Mouse (Mus musculus) inflammation-experienced regulatory T-cells, adult 6 months (primary cell): Measurements from ENCODE around the gene Alox15. TPM values are rescaled to one million over a fixed set of nuclear protein-coding genes. Genes with fewer than 3 reads are reported as not detected.

Experiments used
- ATAC-seq: one replicate; pipeline ENCODE4 v1.8.0; 2017
- polyA plus RNA-seq, 3 experiments: library from polyadenylated mRNA; unstranded; fragments of 100-300 nt; shearing (Covaris generic); gene quantifications; one replicate each; pipeline ENCODE4 v1.2.1; 2017

Alox15 gene
- polyA plus RNA-seq, 3 experiments from 2014 or later: 0.24 to 0.59 (median 0.26) TPM

DNA sequence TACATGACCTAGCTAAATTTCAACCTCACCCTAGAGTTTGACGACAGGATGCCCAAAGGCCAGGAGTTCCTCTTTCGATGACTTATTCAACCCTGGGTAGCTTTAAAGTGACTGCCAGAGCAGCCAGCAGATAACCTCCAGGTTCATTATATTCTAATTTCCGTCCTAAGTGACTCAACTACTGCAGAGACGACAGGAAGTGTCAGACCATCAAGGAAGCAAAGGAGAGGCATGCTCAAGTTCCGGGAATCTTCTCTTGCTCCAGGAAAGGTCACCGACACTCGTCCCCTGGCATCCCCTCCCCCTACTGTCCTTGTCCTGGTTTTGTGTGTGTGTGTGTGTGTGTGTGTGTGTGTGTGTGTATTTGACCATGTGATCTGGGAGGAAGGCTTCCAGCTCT is 45.7 kb downstream of the Alox15 start:
- peak; percentile 48 for ATAC-seq

DNA sequence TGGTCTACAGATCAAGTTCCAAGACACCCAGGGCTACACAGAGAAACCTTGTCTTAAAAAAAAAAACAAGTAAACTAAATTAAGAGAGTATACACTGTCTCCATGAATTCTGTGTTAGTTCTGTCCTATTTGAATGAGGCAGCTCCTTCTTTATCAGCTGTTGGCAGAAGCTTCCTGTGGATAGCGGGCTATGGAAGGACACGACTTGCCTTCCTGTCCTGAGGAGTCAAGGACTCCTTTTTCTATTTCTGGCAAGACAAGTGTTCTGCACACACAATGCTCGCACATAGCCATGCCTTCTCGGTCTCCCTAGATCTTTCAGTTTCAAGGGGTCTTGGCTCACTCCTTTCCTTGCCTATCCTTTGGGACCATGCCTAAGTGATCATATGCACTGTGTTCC is 49.5 kb downstream of the Alox15 start:
- ATAC-seq: no peak

DNA sequence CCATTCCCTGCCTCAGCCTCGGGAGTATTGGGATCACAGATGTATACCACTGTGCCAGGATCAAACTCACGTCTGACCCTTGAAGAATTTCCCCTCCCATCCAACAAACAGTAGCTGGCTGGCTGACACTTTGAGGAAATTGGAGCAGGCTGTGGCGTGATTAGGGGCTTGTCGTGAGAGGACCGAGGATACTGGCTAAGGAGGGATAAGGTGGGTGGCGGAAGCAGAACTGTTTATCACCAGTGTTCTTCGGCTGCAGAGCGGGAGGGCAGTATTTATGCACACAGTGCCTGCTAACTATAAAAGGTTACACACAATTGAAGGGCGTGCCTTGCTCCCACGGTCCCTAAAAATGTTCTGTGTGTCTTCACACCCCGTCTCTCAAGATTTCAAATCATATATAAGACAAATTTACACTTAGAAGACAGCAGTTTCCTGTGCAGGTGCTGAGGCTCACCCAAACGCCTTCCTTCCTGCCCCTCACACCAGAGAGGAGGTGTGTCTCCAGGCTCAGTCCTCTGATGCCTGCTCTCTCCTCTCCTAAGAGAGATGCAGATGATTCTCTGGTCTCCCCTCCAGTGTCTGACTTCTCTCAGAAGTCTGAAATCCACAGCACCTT is 53.9 kb downstream of the Alox15 start:
- ATAC-seq: peak; percentile 64

DNA sequence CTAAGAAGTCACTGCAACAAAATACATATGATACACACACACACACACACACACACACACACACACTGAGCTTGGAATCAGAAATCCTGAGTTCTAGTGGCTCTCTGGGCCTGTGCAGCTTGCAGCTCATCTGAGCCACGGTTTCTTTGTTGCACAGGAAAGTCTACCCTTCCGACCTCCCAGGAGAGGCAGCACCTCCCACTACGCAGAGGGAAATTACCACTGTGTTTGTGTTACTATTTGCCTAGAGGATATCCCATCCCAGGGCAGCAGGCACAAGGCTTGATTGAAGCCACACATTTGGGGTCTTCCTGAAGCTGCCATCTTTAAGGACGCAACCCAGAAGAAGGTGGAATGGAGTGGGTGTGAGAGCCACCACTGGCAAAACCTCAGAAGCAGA is 54.4 kb downstream of the Alox15 start:
- no peak for ATAC-seq

Other genes with a start within 250 kb of the Alox15 start
- not detected for gene Mgl2, start 221.7 kb downstream of the Alox15 start, polyA plus RNA-seq
- gene Clec10a, start 195.8 kb downstream of the Alox15 start, polyA plus RNA-seq: under 1 TPM in 1 of 3 experiments, not detected in 2; 0.67 TPM
- gene Slc16a11, start 139.3 kb downstream of the Alox15 start, polyA plus RNA-seq: under 1 TPM in 1 of 3 experiments, not detected in 2; 0.52 TPM
- gene Slc16a13, start 131.0 kb downstream of the Alox15 start, polyA plus RNA-seq: 1 to 10 TPM; 2.3 to 4.3 (median 3.2) TPM
- under 1 TPM in 1 of 3 experiments, not detected in 2; 0.39 TPM for gene Bcl6b, start 122.2 kb downstream of the Alox15 start, polyA plus RNA-seq
- 100 to 1,000 TPM; 133 to 147 (median 134) TPM for gene 0610010K14Rik, start 114.1 kb downstream of the Alox15 start, polyA plus RNA-seq
- gene Gm21988, start 112.2 kb downstream of the Alox15 start, polyA plus RNA-seq: 10 to 100 TPM in 1 of 3 experiments, 1 to 10 TPM in 2; 2.7 to 11.1 (median 6.1) TPM
- 100 to 1,000 TPM; 207 to 275 (median 255) TPM for gene Rnasek, start 112.2 kb downstream of the Alox15 start, polyA plus RNA-seq
- under 1 TPM in 1 of 3 experiments, not detected in 2; 0.47 TPM for gene Alox12, start 96.7 kb downstream of the Alox15 start, polyA plus RNA-seq
- gene Alox12e, start 29.4 kb downstream of the Alox15 start, polyA plus RNA-seq: not detected
- 1 to 10 TPM; 5.2 to 7.3 (median 6.5) TPM for gene Pelp1, start 58.0 kb upstream of the Alox15 start, polyA plus RNA-seq
- gene Arrb2, start 80.6 kb upstream of the Alox15 start, polyA plus RNA-seq: 100 to 1,000 TPM in 2 of 3 experiments, 10 to 100 TPM in 1; 50.6 to 129 (median 119) TPM
- 10 to 100 TPM; 76.7 to 81.3 (median 80.3) TPM for gene Med11, start 99.9 kb upstream of the Alox15 start, polyA plus RNA-seq
- gene Zmynd15, start 107.4 kb upstream of the Alox15 start, polyA plus RNA-seq: not detected
- under 1 TPM; 0.62 to 0.85 (median 0.72) TPM for gene Cxcl16, start 108.0 kb upstream of the Alox15 start, polyA plus RNA-seq
- 1 to 10 TPM; 1.6 to 3.2 (median 2.3) TPM for gene Tm4sf5, start 153.2 kb upstream of the Alox15 start, polyA plus RNA-seq
- gene Vmo1, start 162.6 kb upstream of the Alox15 start, polyA plus RNA-seq: not detected
- not detected for gene Gltpd2, start 167.2 kb upstream of the Alox15 start, polyA plus RNA-seq
- gene Psmb6, start 173.3 kb upstream of the Alox15 start, polyA plus RNA-seq: 100 to 1,000 TPM; 376 to 387 (median 385) TPM
- not detected for gene Gm40193, start 180.9 kb upstream of the Alox15 start, polyA plus RNA-seq
- 1 to 10 TPM; 1.8 to 2.1 (median 2.0) TPM for gene Pld2, start 188.0 kb upstream of the Alox15 start, polyA plus RNA-seq
- 10 to 100 TPM in 1 of 3 experiments, 1 to 10 TPM in 2; 6.2 to 11.8 (median 9.2) TPM for gene Mink1, start 210.8 kb upstream of the Alox15 start, polyA plus RNA-seq